Mouse (Mus musculus) MEL (cell line): Measurements from ENCODE around the gene Bcat1.

Experiments used
- CTCF ChIP-seq, 3 experiments: IDR thresholded peaks in 2 of 3; conservative IDR thresholded peaks in 1 of 3; 2 replicates each; pipeline ENCODE4 v1.5.1; 2011 to 2012; ENCODE audit warnings: low read length in 3 of 3, low read depth in 2 of 3, mild to moderate bottlenecking in 2 of 3, improper control_type of control experiment in 1 of 3, inconsistent platforms in 1 of 3, mixed read lengths in 1 of 3, moderate library complexity in 1 of 3; ENCODE audit not compliant: control insufficient read depth in 1 of 3, insufficient read depth in 1 of 3, poor library complexity in 1 of 3, severe bottlenecking in 1 of 3
- ETS1 ChIP-seq: IDR thresholded peaks from 2 replicates; pipeline ENCODE4 v1.6.1; 2012; ENCODE audit warnings: low read depth, mild to moderate bottlenecking, inconsistent platforms, low read length, improper control_type of control experiment, moderate library complexity

DNA sequence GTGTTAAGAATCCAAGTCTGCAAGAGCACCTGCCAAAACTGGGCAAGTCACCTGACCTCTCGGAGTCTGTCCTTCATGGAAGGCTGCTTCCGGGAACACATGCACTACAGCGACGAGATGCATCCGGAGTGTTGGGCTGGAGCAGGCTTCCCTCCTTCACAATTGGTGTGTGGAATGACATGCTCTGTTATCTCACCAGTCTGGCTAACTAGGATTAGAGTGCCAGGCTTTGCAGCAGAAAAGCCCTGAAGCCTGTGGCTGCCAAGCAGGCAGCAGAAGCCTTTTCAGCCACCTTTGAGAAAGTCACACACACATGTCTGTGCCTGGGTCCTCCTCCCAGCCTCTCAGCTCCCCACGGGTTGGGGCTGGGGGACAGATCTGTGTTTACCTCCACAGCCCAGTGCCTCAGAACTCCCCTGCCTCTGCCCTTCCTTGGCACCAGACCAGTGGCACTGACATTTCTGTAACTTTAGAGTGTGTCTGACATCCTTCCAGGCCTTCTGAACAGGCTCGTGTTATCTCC lies 49.7 kb upstream of the Bcat1 start:
- TF ChIP-seq ETS1 (no peak), CTCF (IDR thresholded peaks at IDR 0.05 in 2 of 3, conservative IDR thresholded peaks at IDR 0.05 in 1 of 3; ENCODE audit: control insufficient read depth in 1 of 3, insufficient read depth in 1 of 3, low read depth in 2 of 3, low read length in 3 of 3, poor library complexity in 1 of 3, severe bottlenecking in 1 of 3) (no peak)
